Comparison of ENCODE assay signal across 9 mouse cellular contexts in genomic region chr6:32460400-32460799, GRCm38 (mm10).
A peak's percentile ranks its signal among the peaks of the same experiment; 100 is the strongest.
DNase-seq lines count a peak whose midpoint lies in the region.
"Had no signal": no experiment of that assay in that cellular context is flagged by ENCODE, and none has a peak within 500 bp of the region (broad histone marks: within the 10 kb centered on the region; RNA-seq: fewer than 3 reads in every experiment).

No protein-coding gene starts in this region.

- H3K27me3 ChIP-seq in heart, embryonic 10.5 days (ENCODE audit: insufficient read depth, poor library complexity, severe bottlenecking): no peaks in the 10 kb centered on the region
- no peaks in the 10 kb centered on the region for H3K27me3 ChIP-seq in limb, embryonic 10.5 days (ENCODE audit: low read depth, poor library complexity, severe bottlenecking)

- H3K4me3 ChIP-seq in heart, embryonic 10.5 days: no peak overlapping the region
- H3K4me3 ChIP-seq in limb, embryonic 10.5 days: no peak overlapping the region

- peak; percentile 28 for DNase-seq in gastrocnemius, postnatal 25 days
- DNase-seq in gastrocnemius, postnatal 4 days (ENCODE audit: low spot score in 2 of 2): no peak
- no peak for DNase-seq in heart, embryonic 10.5 days (ENCODE audit: low spot score)
- DNase-seq in kidney, adult 9 months: peak; percentile 53
- peak; percentile 39 for DNase-seq in lung, postnatal 14 days
- no peak for DNase-seq in embryo, embryonic 10.5 days (ENCODE audit: low spot score)
- no peak for DNase-seq in limb, embryonic 10.5 days (ENCODE audit: low spot score)
- no peak for DNase-seq in cerebellum, postnatal 36 days

- H3K9me3 ChIP-seq in heart, embryonic 10.5 days: no peaks in the 10 kb centered on the region
- H3K9me3 ChIP-seq in limb, embryonic 10.5 days (replicated peaks): no peaks in the 10 kb centered on the region

- H3K27ac ChIP-seq in heart, embryonic 10.5 days: peak overlapping the region; percentile 39
- no peak overlapping the region for H3K27ac ChIP-seq in limb, embryonic 10.5 days
- H3K27ac ChIP-seq: liver, embryonic 14.5 days had no signal

- no peaks in the 10 kb centered on the region for H3K36me3 ChIP-seq in heart, embryonic 10.5 days
- no peaks in the 10 kb centered on the region for H3K36me3 ChIP-seq in limb, embryonic 10.5 days

- peaks cover 32% of the 10 kb centered on the region for H3K4me1 ChIP-seq in heart, embryonic 10.5 days
- H3K4me1 ChIP-seq in limb, embryonic 10.5 days: peaks cover 13% of the 10 kb centered on the region

- WGBS in heart, embryonic 10.5 days: 50% methylated on average over 8 of the region's 8 CpGs
- 84% methylated on average over 8 of the region's 8 CpGs for WGBS in limb, embryonic 10.5 days

Comparison
In these comparisons a context has a peak if more than half of its experiments do, and no peak if none do; other contexts are left out.
1. DNase-seq: peak in gastrocnemius, postnatal 25 days (single experiment), kidney, adult 9 months (single experiment) and lung, postnatal 14 days (single experiment); none in gastrocnemius, postnatal 4 days (0 of 2), heart, embryonic 10.5 days (single experiment), embryo, embryonic 10.5 days (single experiment), limb, embryonic 10.5 days (single experiment) and cerebellum, postnatal 36 days (0 of 2).